Mouse (Mus musculus): ENCODE data around the gene Sltm. TPM values are rescaled to one million over a fixed set of nuclear protein-coding genes. Genes with fewer than 3 reads are reported as not detected.

The Sltm gene
- total and polyA plus RNA-seq, 3 experiments: 37.6 to 94.5 (median 42.4) TPM

DNA sequence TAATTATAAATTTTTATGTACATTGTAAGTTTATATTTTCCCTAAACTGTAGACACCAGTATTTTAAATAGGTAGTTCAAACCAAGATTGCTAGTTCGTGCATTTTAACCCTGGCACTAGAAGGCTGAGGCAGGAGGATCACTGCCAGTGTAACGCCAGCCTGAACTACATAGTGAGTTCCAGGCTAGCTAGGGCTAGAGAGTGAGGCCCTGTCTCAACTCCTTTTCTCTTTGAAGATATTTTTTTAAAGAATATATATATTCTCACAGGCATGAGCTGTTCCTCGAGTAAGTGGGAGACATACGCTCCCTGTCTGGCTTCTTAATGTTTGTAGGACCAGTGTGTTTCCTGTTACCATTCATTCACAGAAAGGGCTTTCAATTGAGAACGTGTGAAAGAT, 14.2 kb downstream of the Sltm start:
- H3K27me3 ChIP-seq (replicated peaks): no peaks in the 10 kb centered on the region
- dilution Hi-C loops (cut with MboI; ENCODE audit: extremely low pct_ligation_motif_present, extremely low pct_unique_long_range_greater_than_20kb, low sequenced_read_pairs): no loop called here
- no peaks in the 10 kb centered on the region for H3K9me3 ChIP-seq (replicated peaks; ENCODE audit: low read length)
- peaks cover 30% of the 10 kb centered on the region for H3K79me2 ChIP-seq (replicated peaks; ENCODE audit: control insufficient read depth, extremely low read depth, insufficient read depth, poor library complexity, severe bottlenecking)
- in situ Hi-C loops (cut with MboI; ENCODE audit: low pct_ligation_motif_present, low pct_unique_long_range_greater_than_20kb, low sequenced_read_pairs): no loop called here
- no peak for DNase-seq (ENCODE audit: extremely low read depth)
- TF ChIP-seq MAZ (IDR thresholded peaks at IDR 0.05; ENCODE audit: low read depth, low read length): no peak
- TF ChIP-seq PAX5 (IDR thresholded peaks at IDR 0.05; ENCODE audit: low read length): no peak
- TF ChIP-seq CHD1 (IDR thresholded peaks at IDR 0.05; ENCODE audit: low read depth, low read length): no peak
- no peak for TF ChIP-seq BHLHE40 (IDR thresholded peaks at IDR 0.05; ENCODE audit: low read depth, low read length)
- TF ChIP-seq TBP (conservative IDR thresholded peaks at IDR 0.05; ENCODE audit: low read depth, low read length): no peak
- no peak for TF ChIP-seq ZNF384 (IDR thresholded peaks at IDR 0.05; ENCODE audit: low read depth, low read length)
- no peak for TF ChIP-seq ZKSCAN1 (IDR thresholded peaks at IDR 0.05; ENCODE audit: borderline replicate concordance, low read depth, low read length)
- no peak for TF ChIP-seq MYC (IDR thresholded peaks at IDR 0.05; ENCODE audit: low read depth, low read length)
- H3K36me3 ChIP-seq (replicated peaks in 1 of 2; ENCODE audit: control insufficient read depth in 1 of 2, insufficient read depth in 1 of 2, low read length in 1 of 2): peaks cover 18 to 61% of the 10 kb centered on the region in 2 experiments
- no peak overlapping the region for H3K27ac ChIP-seq (ENCODE audit: insufficient read depth, low read depth)
- H3K4me3 ChIP-seq (replicated peaks in 1 of 3; ENCODE audit: low read depth in 2 of 3, low read length in 2 of 3, poor library complexity in 1 of 3): no peak overlapping the region
- H3K4me1 ChIP-seq (ENCODE audit: control insufficient read depth in 1 of 2, insufficient read depth in 2 of 2): no peaks in the 10 kb centered on the region
- H3K9ac ChIP-seq (ENCODE audit: insufficient read depth, low read depth): no peak overlapping the region
- no peak overlapping the region for H3K4me2 ChIP-seq (ENCODE audit: insufficient read depth, low read depth, poor library complexity, severe bottlenecking)

DNA sequence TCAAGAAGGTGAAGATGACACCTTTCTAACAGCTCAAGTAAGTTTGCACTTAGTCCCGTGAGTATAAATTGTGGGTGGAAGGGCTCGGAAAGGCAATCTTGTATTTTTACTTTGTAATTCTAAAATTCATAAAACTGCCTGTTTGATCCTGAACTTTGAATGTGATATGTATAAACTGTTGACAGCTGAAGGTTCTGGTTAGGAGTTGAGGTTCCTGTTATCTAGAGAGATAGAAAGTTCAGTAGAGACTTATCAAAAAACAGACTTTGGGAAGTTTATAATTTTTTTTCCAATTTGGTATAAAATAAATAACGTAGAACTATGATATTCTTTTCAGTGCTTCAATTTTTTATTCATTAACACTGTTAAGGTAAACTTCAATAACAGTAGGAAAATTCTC, 20.3 kb downstream of the Sltm start:
- peaks cover 20 to 77% of the 10 kb centered on the region in 2 experiments for H3K36me3 ChIP-seq (replicated peaks in 1 of 2; ENCODE audit: control insufficient read depth in 1 of 2, insufficient read depth in 1 of 2, low read length in 1 of 2)
- no peak overlapping the region for H3K27ac ChIP-seq (ENCODE audit: insufficient read depth, low read depth)
- TF ChIP-seq ZNF384 (IDR thresholded peaks at IDR 0.05; ENCODE audit: low read depth, low read length) (no peak), PAX5 (IDR thresholded peaks at IDR 0.05; ENCODE audit: low read length) (no peak), ZKSCAN1 (IDR thresholded peaks at IDR 0.05; ENCODE audit: borderline replicate concordance, low read depth, low read length) (no peak), EP300 (IDR thresholded peaks at IDR 0.05; ENCODE audit: low read length) (no peak), ZC3H11A (IDR thresholded peaks at IDR 0.05; ENCODE audit: low read depth, low read length) (no peak), USF1 (IDR thresholded peaks at IDR 0.05; ENCODE audit: low read depth, low read length) (no peak), ETS1 (conservative IDR thresholded peaks at IDR 0.05; ENCODE audit: low read depth, low read length) (no peak), POLR2AphosphoS2 (IDR thresholded peaks at IDR 0.05; ENCODE audit: low read depth, low read length) (no peak), E2F4 (IDR thresholded peaks at IDR 0.05; ENCODE audit: insufficient replicate concordance, low read depth, low read length) (no peak), ELF1 (IDR thresholded peaks at IDR 0.05; ENCODE audit: low read depth, low read length) (no peak), TBP (conservative IDR thresholded peaks at IDR 0.05; ENCODE audit: low read depth, low read length) (no peak), NRF1 (IDR thresholded peaks at IDR 0.05; ENCODE audit: low read depth, low read length) (no peak), MAFK (IDR thresholded peaks at IDR 0.05; ENCODE audit: insufficient replicate concordance, low read length) (no peak), IRF4 (IDR thresholded peaks at IDR 0.05; ENCODE audit: low read depth, low read length) (no peak), ZMIZ1 (IDR thresholded peaks at IDR 0.05; ENCODE audit: low read depth, low read length) (no peak), KAT2A (IDR thresholded peaks at IDR 0.05; ENCODE audit: insufficient replicate concordance, low read length) (no peak), BHLHE40 (IDR thresholded peaks at IDR 0.05; ENCODE audit: low read depth, low read length) (no peak), SMC3 (IDR thresholded peaks at IDR 0.05; ENCODE audit: low read depth, low read length) (no peak), SIN3A (IDR thresholded peaks at IDR 0.05; ENCODE audit: low read length) (no peak)
- H3K9ac ChIP-seq (ENCODE audit: insufficient read depth, low read depth): no peak overlapping the region
- H3K27me3 ChIP-seq (replicated peaks): no peaks in the 10 kb centered on the region
- in situ Hi-C loops (cut with MboI; ENCODE audit: low pct_ligation_motif_present, low pct_unique_long_range_greater_than_20kb, low sequenced_read_pairs): no loop called here
- H3K4me3 ChIP-seq (replicated peaks in 1 of 3; ENCODE audit: low read depth in 2 of 3, low read length in 2 of 3, poor library complexity in 1 of 3): no peak overlapping the region
- no peak overlapping the region for H3K4me2 ChIP-seq (ENCODE audit: insufficient read depth, low read depth, poor library complexity, severe bottlenecking)
- H3K9me3 ChIP-seq (replicated peaks; ENCODE audit: low read length): no peaks in the 10 kb centered on the region
- H3K4me1 ChIP-seq (ENCODE audit: control insufficient read depth in 1 of 2, insufficient read depth in 2 of 2): no peaks in the 10 kb centered on the region
- dilution Hi-C loops (cut with MboI; ENCODE audit: extremely low pct_ligation_motif_present, extremely low pct_unique_long_range_greater_than_20kb, low sequenced_read_pairs): no loop called here
- no peak for DNase-seq (ENCODE audit: extremely low read depth)
- H3K79me2 ChIP-seq (replicated peaks; ENCODE audit: control insufficient read depth, extremely low read depth, insufficient read depth, poor library complexity, severe bottlenecking): peaks cover 8% of the 10 kb centered on the region

Data from CH12.LX (cell line).